Mouse (Mus musculus) cerebellum, adult (tissue): ENCODE results near the gene Zfp326.

ENCODE experiments used
- ATAC-seq: cut with Nextera tagmentation; 2 replicates; pipeline ENCODE4 v1.9.2; 2017; ENCODE audit warnings: mild to moderate bottlenecking, moderate library complexity, mixed read lengths; ENCODE audit not compliant: insufficient number of reproducible peaks, low FRiP score, low TSS enrichment

Gene Zfp326

GRCm38 (mm10) chr5:105876068-105876924 lies at the start of gene Zfp326:
TSS of gene Zfp326 (plus strand) at chr5:105876565.
- ATAC-seq, result peak; percentile 92

- ATAC-seq, result no peak
These were observed 49.4 kb upstream of the Zfp326 start for GRCm38 (mm10) chr5:105826916-105827510.

GRCm38 (mm10) chr5:105828050-105828449 lies 48.3 kb upstream of the Zfp326 start:
- ATAC-seq, result no peak

GRCm38 (mm10) chr5:105829008-105829586 lies 47.3 kb upstream of the Zfp326 start:
- no peak for ATAC-seq

- no peak for ATAC-seq
These were observed 44.2 kb upstream of the Zfp326 start for GRCm38 (mm10) chr5:105832140-105832539.

- ATAC-seq, result no peak
These were observed 42.4 kb upstream of the Zfp326 start for GRCm38 (mm10) chr5:105833923-105834322.

- no peak for ATAC-seq
These were observed 40.4 kb upstream of the Zfp326 start for GRCm38 (mm10) chr5:105836006-105836405.

GRCm38 (mm10) chr5:105839740-105840310 lies 36.5 kb upstream of the Zfp326 start:
- no peak for ATAC-seq

GRCm38 (mm10) chr5:105844044-105844753 lies 32.2 kb upstream of the Zfp326 start:
- ATAC-seq, result no peak

GRCm38 (mm10) chr5:105845041-105845440 lies 31.3 kb upstream of the Zfp326 start:
- ATAC-seq, result no peak

GRCm38 (mm10) chr5:105847726-105848125 lies 28.6 kb upstream of the Zfp326 start:
- ATAC-seq, result no peak

GRCm38 (mm10) chr5:105849222-105849621 lies 27.1 kb upstream of the Zfp326 start:
- ATAC-seq, result no peak

- ATAC-seq, result no peak
These were observed 26.7 kb upstream of the Zfp326 start for GRCm38 (mm10) chr5:105849643-105850042.

GRCm38 (mm10) chr5:105853271-105853670 lies 23.1 kb upstream of the Zfp326 start:
- ATAC-seq, result no peak

- ATAC-seq, result no peak
These were observed 18.9 kb upstream of the Zfp326 start for GRCm38 (mm10) chr5:105857486-105857885.

- ATAC-seq, result no peak
These were observed 17.3 kb upstream of the Zfp326 start for GRCm38 (mm10) chr5:105858754-105859694.

- ATAC-seq, result no peak
These were observed 16.5 kb upstream of the Zfp326 start for GRCm38 (mm10) chr5:105859716-105860460.

GRCm38 (mm10) chr5:105860461-105860835 lies 15.9 kb upstream of the Zfp326 start:
- no peak for ATAC-seq

- ATAC-seq, result no peak
These were observed 14.7 kb upstream of the Zfp326 start for GRCm38 (mm10) chr5:105861616-105862015.
